ENCODE assay signal across 9 mouse cellular contexts in the genomic region with DNA sequence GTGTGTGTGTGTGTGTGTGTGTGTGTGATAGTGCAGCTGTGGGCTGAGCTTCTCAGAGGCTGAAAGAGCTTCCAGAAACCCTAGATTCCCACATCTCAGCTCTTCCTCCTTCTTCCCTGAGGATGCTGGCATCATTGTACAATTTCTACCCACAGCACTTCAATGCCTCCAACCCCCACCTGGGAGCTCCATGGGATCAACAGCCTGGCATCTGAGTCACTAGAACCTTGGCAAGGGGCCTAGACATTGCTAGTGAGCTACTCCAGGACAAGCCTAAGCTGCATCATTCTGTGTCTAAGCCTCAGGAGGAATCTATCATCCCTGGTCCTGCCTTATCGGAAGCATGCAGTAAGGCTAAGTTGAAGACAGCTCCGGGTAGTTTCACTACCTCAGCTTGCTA.
A peak's percentile ranks its signal among the peaks of the same experiment; 100 is the strongest.
DNase-seq lines count a peak whose midpoint lies in the region.
"Had no signal": no experiment of that assay in that cellular context is flagged by ENCODE, and none has a peak within 500 bp of the region (broad histone marks: within the 10 kb centered on the region; RNA-seq: fewer than 3 reads in every experiment).

No protein-coding gene starts in this region.

- DNase-seq in heart, adult 11 months: peak; percentile 73
- no peak for DNase-seq in heart, postnatal 25 days (ENCODE audit: low spot score)
- peak; percentile 70 for DNase-seq in NIH3T3 (ENCODE audit: low read depth)
- peak; percentile 40 for DNase-seq in cerebellum, adult 8-10 months
- DNase-seq in left cerebral cortex, adult 9 months (ENCODE audit: low spot score in 2 of 2): peak; percentile 54 to 80
- DNase-seq in lung, adult 18-20 months: no peak
- DNase-seq in ovary, postnatal 36 days (ENCODE audit: low spot score): no peak
- DNase-seq in B cell, adult 2 months: no peak
- DNase-seq: thymus, adult 2 months had no signal

- intact Hi-C loops in heart, postnatal 25 days (cut with DNase I): no loop called here

Comparison
In these comparisons a context has a peak if more than half of its experiments do, and no peak if none do; other contexts are left out.
1. DNase-seq: peak in heart, adult 11 months (single experiment), NIH3T3 (single experiment), cerebellum, adult 8-10 months (single experiment) and left cerebral cortex, adult 9 months (2 of 2); none in heart, postnatal 25 days (single experiment), lung, adult 18-20 months (0 of 2), ovary, postnatal 36 days (single experiment) and B cell, adult 2 months (0 of 2).